Mouse (Mus musculus) heart, postnatal 0 days (tissue): ENCODE measurements at regions not wholly inside any gene's neighbourhood (a gene's known extent, or its start where the extent isn't known, plus 50 kb on each side); places are given as distances from the start of the nearest gene placed in this dataset.

ENCODE experiments used
- CTCF ChIP-seq: IDR thresholded peaks from 2 replicates; pipeline ENCODE4 v1.5.1; 2016; ENCODE audit warnings: antibody characterized with exemption, control low read depth, low read depth
- EP300 ChIP-seq: IDR thresholded peaks from 2 replicates; pipeline ENCODE4 v1.6.1; 2016; ENCODE audit warnings: antibody characterized with exemption, low read depth

DNA sequence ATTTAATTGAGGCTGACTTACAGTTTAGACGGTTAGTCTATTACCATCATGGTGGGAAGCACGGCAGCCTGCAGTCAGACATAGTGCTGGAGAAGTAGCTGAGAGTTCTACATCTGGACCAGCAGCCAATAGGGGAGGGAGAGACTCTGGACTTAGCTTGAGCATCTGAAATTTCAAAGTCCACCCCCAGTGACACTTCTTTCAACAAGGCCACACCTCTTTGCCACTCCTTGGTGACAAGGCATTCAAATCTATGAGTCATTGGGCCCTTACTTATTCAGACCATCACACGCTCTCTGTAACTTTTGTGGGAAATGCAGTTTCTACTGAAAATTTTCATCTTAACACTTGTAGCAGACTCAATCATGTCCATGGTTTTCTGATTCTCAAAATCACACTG is 653.9 kb upstream of the Got2 start:
- TF ChIP-seq CTCF, result no peak
- TF ChIP-seq EP300, result no peak
